Mouse (Mus musculus) heart, postnatal 14 days (tissue): ENCODE data around the gene Macrod2. TPM values are rescaled to one million over a fixed set of nuclear protein-coding genes. Genes with fewer than 3 reads are reported as not detected.

Experiments
- DNase-seq, 2 experiments: peaks; one replicate each; pipeline ENCODE4 v3.0.0; 2021 to 2022
- intact Hi-C: fragments of 180-260 bp; cut with DNase I; formaldehyde crosslinking; loops from one replicate; pipeline ENCODE4 v1.15.1; 2025
- total RNA-seq, 2 experiments: library from RNA; stranded (reverse); gene quantifications; 2 replicates each; pipeline ENCODE4 v1.2.3; 2021

Gene Macrod2
- total RNA-seq, 2 experiments from 2014 or later: 9.9 to 10.1 TPM

DNA sequence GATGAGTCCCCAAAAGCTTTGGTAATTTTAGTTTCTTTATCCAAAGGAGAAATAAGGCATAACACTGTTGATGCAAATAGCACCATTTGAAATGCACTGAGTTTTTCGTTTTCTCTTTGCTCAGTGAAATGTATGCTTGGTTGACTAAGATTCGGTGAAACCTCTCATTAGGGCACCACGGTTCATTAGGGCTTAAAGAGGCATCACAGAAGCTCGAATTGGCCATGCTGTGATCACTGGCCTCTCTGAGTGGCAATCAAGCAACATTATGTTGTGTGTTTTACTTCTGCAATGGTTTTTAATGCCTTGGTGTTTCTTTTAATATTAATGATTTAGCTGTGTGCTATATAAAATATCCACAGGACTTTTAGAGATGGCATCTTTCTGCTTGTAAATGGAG lies 768.8 kb downstream of the Macrod2 start:
- intact Hi-C loops: no loop called here
- no peak for DNase-seq

DNA sequence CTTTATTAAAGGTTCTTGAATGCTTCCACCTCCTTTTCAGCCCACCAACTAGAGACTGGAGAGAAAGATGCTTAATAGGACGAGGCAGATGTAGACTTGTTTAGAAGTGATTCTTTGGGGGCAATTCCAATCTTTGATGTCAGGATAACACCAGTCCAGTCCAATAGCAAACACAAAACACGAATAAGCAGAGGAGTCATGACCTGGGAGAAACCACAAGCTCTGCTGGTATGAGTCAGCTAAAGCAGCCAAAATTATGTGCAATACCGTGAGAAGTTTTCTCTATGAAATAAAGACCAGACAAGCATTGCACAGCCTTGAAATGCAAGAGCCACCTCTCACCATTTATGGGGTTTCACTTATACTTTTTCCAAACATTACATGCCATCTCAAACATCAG lies 774.5 kb downstream of the Macrod2 start:
- intact Hi-C loops: no loop called here
- DNase-seq: no peak

DNA sequence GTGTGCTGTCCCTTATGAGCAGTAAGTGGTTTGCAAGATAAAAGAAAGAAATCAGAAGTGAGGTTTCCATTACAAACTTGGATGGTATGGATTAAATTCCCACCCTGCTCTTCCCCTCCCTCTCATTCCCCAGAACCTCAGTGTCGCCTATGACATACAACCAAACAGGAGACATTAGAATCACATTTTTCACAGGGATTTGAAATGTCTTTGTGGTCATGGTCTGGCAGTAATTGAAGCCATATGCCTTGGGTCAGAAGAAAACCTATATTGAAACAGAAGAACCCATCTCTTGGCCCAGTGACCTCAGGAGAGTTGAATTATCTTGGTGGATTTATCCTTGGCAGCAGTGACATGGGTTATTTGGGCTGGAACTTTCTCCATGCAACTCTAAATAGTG lies 778.1 kb downstream of the Macrod2 start:
- no peak for DNase-seq

DNA sequence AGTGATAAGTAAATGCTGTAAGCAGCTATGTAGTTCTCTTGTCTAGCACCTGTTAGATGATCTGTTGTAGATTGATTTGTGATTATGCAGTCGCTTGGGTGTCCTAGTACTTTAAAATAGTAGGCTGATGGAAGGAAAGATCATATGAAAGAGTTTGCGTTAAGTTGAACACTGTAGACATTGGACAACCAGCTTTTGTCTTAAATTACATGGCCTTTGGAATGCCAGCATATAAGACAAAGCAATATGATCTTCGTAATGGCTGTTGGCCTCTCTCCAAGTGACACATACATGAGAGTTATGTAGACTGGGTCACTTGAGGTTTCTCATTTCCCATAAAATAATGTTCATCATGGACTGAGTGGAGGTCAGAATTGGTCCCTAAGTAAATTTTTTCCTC lies 778.5 kb downstream of the Macrod2 start:
- no peak for DNase-seq
- intact Hi-C loops: no loop called here

More for the DNA sequence above, 778.1 kb downstream of the Macrod2 start:
- intact Hi-C loops: no loop called here

DNA sequence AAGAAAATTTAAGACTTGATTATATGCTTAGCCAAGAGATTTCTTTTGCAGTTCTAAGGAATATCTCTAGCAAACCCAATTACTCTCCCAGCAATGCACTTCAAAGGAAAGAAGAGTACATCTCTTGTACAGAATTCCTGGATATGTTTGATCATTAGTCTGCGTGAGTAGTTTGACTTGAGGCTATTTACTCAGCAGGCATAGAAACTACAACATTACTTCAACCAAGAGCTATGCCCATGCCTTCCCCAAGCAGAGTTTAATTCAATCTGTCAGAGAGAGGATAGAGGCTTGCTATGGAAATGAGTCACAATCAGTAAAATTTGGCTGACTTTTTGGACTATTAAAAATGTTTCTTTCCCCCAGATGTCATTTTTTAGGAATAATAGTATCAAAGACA lies 785.5 kb downstream of the Macrod2 start:
- intact Hi-C loops: no loop called here
- DNase-seq: no peak

DNA sequence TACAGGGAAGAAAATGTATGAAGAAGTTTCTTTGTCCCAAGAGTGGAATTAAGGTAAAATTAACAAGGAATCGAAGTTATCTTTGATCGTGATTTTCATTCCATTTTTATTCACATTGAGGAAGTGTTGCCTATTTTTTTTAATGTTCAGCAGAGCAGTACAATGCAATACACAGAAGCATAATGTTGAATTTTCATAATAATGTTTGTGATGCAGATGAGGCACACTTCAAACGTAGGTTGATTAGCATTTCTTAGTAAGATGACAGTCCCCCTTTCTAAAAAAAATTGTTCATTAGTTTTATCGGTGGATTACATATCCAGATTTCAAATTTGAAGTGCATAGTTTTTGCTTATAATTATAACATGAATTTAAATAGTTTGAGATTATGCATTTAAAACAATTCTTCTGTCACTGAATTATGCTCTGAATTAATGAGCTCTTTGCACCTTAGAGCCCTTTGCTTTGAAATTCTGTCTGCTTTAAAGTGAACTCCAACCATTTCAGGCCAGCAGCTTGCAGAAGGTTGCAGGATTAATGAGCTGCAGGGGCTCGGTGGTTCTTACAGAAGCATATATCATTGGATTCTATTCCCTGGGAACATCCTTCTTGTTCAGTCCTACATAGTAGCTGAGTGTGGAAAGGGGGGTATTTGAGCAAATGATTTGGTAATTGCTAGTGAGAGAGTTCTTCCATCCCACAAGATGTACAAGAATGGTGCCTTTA lies 787.1 kb downstream of the Macrod2 start:
- no peak for DNase-seq
- intact Hi-C loops: no loop called here

DNA sequence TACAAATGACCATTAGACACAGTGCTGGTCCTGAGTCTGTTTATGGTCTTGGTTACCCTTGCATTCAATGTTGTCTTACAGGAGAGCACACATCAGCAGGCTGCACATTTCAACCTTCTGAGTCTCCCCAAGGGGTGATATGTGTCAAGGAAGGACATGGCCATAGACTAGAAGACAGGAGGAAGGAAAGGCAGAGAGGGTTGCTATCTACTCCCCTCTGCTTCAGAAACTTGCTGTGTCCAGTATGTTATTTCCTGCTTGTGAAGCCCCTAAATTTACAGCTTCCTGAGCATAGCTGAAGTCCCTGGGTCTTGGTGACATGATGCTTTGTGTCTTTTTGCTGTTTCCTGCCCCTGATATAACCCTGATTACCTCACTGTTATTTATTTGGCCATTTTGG lies 799.4 kb downstream of the Macrod2 start:
- intact Hi-C loops: no loop called here
- DNase-seq: no peak

DNA sequence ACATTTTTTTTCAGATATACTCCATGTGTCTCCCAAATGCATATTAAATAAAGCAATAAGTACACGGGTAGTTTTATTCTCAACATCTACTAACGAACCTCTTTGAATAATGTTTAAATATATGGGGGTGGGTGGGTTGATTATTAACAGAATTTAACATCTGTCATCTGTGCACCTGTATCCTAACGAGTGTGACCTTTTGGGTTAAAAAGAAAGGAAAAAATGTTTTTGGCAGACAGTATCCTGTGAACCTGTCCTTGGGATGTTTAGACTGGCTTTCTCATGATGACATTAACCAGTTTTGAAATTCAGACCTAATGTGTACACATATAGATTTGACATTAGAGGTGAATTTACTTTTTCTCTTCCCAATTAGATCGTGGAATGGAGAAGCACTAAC lies 805.4 kb downstream of the Macrod2 start:
- intact Hi-C loops: no loop called here
- no peak for DNase-seq

DNA sequence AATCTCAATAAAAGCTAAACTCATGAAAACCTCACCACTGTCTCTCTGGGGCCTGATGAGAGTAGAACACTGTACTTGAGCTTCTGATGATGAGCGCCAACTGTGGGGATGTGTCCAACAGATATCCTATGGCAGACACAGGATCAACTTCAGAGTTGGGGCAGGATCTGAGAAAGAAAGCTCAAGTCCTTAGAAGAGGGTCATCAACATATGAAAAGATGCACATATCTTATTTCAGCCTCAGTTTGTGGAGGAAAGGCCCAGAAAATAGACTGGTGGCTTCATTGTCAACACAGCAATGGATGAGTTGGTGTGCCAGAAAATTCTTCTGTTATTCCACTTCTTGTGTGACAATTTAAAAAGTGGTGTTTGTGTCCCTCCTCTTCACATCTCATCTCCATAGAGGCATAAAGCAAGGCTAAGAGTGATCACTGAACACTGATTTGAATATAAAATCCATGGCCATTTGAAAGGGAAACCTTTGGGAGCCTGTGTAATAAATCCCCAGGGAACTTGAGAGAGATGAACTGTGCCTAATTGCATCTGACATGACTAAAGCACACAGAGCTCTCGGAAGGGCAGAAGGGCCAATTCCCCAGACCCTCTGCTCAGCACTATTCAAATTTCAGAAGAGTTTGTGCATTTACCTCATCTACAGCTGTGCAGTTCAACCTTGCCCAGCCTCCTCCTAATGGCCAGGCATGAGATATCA lies 806.4 kb downstream of the Macrod2 start:
- intact Hi-C loops: no loop called here
- no peak for DNase-seq

DNA sequence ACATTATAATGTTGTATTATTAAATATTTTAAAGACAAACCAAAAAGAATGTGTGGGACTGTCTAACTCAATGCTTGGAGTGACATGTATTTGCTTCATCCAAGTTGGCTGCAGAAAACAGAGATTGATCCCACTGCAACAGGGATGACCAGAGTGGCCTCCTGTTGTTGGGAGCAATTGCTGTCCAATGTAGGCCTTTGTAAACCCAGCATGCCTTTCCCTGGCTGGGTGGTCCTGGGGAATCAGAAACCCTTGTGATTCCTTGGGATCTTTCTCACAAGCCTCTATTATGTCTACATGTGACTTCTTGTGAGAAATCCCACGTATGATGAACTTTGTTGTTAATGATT lies 806.9 kb downstream of the Macrod2 start:
- intact Hi-C loops: no loop called here
- DNase-seq: no peak

DNA sequence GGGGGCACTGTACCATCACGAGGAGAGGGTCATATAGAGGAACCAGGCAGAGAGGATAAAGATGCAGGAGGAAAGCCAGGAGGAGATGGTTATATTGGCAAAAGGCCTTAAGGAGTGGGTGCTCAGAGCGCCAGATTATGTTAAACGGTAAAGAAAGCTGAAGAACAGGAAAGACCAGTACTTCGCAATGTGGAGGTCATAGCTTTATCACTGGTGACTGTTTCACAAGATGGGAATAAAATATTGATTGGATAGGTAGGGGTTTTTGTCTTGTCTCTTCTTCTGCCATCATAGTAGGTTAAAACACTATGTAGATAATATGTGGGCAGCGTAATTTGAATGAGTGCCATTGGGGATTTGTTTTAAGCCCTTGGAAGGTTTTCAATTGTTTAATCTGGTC lies 816.2 kb downstream of the Macrod2 start:
- intact Hi-C loops: no loop called here
- DNase-seq: no peak

DNA sequence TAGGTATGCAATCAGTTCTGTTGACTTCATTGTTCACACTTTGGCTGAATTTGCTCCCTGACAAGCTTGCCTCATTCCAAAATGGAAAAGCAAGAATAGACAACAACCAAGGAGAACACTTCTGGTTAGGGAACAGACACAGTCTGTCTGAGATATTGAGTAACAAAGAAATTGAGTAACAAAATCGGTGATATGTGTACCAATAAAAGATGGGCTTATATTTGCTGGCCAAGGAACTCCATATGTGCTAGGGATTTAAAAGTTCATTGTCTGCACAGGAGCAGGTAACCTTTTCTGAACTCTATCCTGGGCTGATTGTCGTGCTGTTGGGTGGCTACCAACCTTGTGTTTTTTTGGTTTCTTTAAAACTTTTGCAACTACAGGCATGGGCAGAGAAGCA lies 817.2 kb downstream of the Macrod2 start:
- no peak for DNase-seq
- intact Hi-C loops: no loop called here

DNA sequence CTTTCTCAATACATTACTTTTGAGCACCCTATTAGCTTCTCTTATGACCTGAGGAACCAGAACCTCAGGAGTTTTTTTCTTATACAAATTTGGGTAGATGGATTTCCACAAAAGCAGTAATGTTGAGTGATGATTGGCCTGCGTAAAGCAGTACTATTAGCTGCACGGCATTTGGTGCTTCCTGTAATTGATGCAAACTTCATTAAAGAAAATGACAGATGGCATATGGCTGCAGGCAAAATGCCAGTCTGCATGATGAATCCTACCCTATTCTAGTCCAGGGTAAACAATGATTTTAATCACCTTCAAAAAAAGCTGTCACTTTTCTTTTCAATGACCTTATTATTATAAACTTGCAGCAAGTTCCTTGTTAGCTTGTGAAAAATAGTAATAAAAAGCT lies 822.4 kb downstream of the Macrod2 start:
- intact Hi-C loops: no loop called here
- DNase-seq: no peak

DNA sequence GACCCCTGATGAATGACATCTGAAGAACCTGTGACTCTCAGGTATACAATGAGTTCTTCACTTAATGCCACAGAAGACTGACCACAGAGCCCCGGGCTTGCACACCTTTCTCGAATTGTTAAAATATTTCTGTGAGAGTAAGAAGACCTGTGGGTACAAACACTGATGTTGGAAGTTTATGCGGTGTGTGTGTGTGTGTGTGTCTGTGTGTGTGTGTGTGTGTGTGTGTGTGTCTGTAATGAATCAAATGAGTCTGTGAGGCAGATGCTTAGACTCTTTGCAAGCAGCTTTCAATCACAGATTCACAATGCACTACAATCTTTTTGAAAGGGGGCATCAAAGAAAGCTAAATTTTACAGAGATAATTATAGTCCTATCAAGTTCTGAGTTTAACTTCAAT lies 822.8 kb downstream of the Macrod2 start:
- intact Hi-C loops: no loop called here
- DNase-seq: no peak

DNA sequence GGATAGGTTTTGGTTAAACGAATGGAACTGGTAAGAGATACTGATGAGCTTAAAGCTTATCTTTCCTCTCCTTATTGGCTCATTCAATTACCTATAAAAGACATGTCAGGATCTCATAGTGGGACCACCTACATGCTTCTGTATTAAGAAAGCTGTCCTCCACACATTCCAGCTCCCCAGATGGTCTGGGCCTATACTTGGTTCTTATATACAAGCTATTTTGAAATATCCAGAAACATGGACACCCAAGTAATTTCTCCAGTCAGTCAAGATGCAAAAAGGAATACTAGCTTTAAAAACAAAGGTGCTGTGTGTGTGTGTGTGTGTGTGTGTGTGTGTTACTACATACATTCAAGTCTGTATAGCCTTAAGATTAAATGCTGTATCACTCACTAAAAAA lies 833.7 kb downstream of the Macrod2 start:
- intact Hi-C loops: no loop called here
- DNase-seq: no peak

DNA sequence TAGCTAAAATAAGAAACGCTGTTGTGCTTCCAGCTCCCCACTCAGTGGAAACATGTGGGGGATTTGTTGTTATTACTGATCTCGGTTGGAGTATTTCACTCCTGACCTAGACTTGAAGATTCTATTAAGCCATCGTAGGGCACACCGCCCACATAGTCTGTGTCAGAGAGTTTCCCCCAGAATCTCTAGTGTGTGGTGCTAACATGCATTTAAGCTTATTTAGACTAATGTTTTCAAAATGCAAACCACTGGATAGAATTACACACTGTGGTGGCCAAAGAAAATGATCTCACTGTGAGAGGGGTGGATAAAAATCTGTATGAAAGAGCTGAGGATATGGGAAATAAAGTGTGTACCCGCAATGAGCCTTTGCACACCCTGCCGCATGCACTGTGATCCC lies 834.7 kb downstream of the Macrod2 start:
- intact Hi-C loops: no loop called here
- no peak for DNase-seq

DNA sequence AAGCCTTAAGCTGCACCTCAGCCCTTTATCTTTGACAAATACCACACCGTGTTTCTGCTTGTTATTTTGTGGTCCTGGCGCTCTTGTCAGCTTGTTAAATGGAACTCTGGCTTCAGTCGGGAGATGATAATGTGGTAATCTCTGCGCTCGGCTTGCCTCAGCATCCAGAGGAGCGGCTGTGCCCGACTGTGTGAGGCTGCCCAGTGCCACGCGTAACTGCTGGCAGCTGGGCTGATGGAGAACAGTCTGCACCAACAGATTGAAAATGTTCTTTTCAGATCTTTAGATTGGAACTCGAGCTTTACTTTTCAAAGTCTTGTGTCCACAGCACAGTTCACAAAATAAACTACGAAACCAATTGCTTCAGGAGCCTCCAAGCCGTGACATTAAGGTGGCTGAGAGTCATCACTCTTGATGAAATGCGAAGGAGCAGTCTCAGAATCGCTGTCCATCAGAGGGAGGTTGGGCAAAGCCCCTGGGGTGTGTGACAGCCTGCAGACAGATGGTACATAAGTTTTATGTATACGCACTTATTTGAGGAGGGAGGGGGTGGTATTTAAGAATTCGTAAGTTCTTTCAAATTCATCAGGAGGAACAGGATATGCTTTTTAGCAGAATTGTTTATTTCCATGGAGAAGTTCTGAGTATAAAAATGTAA lies 836.0 kb downstream of the Macrod2 start:
- no peak for DNase-seq
- intact Hi-C loops: no loop called here

DNA sequence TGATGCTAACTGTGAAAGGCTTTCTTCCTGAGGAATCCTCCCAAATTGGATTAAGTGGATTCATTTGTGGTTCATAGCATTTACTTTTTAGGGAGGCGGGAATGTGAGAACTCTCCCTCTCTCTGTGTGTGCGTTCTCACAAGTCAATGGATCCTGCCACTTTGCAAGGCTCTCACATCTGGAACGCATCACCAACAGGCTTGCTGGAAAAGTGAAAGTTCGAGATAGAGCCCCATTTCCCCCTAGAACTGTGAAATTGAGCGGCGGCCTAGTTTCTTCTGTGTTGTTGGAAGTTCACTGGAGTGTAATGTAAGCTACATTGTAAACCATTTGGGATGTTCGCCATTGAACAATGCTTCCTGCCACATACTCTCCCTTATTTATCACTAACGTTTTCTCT lies 839.2 kb downstream of the Macrod2 start:
- intact Hi-C loops: no loop called here
- peak in 1 of 2 experiments; percentile 3 for DNase-seq

DNA sequence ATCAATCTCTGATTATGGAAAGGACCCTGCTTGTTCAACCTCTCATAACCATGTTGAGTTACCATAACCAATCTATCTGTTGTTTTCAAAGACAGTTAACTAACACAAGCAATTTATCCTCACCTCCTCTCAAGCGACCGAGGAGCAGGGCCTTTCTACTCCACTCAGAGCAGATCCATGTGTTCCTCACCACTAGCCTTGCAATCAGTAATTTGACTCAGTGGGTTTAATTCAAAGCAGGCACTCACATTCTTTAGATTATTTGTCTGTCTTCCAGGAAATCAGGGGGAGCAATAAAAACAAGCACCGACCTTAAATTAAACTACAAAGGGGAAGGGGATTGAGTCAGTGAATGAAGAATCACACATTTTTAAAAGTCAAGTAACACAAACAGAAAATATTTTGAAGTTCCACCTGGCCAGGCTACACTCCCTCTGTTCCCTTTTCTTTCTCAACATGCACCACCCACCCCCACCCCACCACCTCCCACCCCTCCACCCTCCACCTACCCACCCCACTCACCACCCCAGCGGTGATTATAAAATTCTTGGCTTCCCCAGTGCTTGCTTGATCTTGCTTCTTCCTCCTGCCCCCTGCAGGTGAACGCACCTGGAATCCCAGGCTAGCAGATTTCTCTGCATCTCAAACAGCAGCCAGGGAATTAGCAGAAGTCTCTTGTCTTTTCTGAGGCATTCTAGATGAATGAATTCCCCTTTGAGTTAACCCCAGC lies 839.8 kb downstream of the Macrod2 start:
- DNase-seq: no peak
- intact Hi-C loops: no loop called here

DNA sequence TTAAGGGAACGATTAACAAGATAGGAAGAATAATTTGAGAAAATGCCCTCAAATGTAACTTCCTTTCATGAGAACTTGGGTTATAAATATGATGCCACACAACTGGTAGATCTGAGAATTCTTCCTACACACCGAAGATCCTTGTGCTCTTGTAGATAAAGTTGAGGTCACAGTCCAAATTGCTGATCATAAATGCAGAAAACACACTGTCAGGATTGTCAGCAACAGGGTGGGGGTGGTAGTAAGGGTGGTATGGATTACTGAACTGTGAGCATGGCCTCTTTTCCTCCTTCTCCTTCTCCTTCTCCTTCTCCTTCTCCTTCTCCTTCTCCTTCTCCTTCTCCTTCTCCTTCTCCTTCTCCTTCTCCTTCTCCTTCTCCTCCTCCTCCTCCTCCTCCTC lies 852.6 kb downstream of the Macrod2 start:
- intact Hi-C loops: no loop called here
- no peak for DNase-seq

DNA sequence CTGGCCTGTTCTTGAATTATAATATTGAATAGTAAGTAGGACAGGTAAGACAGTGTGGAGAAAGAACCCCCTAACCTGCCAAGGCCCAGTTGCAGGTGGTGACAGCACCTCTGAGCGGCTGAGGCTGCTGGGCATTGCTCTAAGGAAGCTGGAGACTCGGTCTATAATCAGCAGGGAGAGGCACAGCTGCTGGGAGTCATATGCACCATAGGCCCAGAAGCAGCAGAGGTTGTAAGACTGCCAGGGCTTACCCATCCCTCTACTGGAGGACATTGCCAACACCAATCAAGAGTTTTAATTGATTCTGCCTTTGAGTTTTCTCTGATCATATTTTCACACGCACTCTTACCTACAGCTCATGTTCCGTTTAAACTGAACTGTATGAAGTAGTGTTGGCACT lies 869.5 kb downstream of the Macrod2 start:
- no peak for DNase-seq
- intact Hi-C loops: no loop called here
